9 mouse cellular contexts compared by ENCODE assay signal in genomic region chr17:12724767-12725744, GRCm38 (mm10). TPM values are rescaled to one million over a fixed set of nuclear protein-coding genes. Genes with fewer than 3 reads are reported as not detected.
DNase-seq lines count a peak whose midpoint lies in the region; ATAC-seq and TF ChIP-seq lines count a peak whose summit lies in the region.
"Had no signal": no experiment of that assay in that cellular context is flagged by ENCODE, and none has a peak within 500 bp of the region (broad histone marks: within the 10 kb centered on the region; RNA-seq: fewer than 3 reads in every experiment).

No protein-coding gene starts in this region.

- ATAC-seq in heart, embryonic 13.5 days (ENCODE audit: extremely low read depth, insufficient number of reproducible peaks, low FRiP score, low TSS enrichment), result peak; percentile 21; the same call in 1 of the 2 replicates
- ATAC-seq in activated CD4-positive, CD25-positive, alpha-beta regulatory T cell, adult 4 months, result no peak

- H3K9me3 ChIP-seq in heart, embryonic 13.5 days, result no peaks in the 10 kb centered on the region

- peak overlapping the region; percentile 27 for H3K4me2 ChIP-seq in heart, embryonic 13.5 days

- H3K36me3 ChIP-seq in heart, embryonic 13.5 days, result peaks cover 91% of the 10 kb centered on the region

- peak overlapping the region; percentile 91 for H3K27ac ChIP-seq in heart, embryonic 13.5 days (replicated peaks)
- H3K27ac ChIP-seq: liver, embryonic 14.5 days had no signal

- TF ChIP-seq POLR2A in lung, adult 2 months (IDR thresholded peaks at IDR 0.05; ENCODE audit: borderline replicate concordance, extremely low read depth, low read depth, low read length), result no peak

- no peaks in the 10 kb centered on the region for H3K27me3 ChIP-seq in heart, embryonic 13.5 days (replicated peaks)

- no peak for TF ChIP-seq CTCF in lung, adult 2 months (IDR thresholded peaks at IDR 0.05; ENCODE audit: insufficient read depth, low read length)

- H3K9ac ChIP-seq in heart, embryonic 13.5 days, result peak overlapping the region; percentile 68
- H3K9ac ChIP-seq: liver, embryonic 14.5 days had no signal

- peaks cover 28% of the 10 kb centered on the region for H3K4me1 ChIP-seq in lung, adult 2 months (ENCODE audit: control insufficient read depth, insufficient read depth, low read length)
- H3K4me1 ChIP-seq in heart, embryonic 13.5 days, result peaks cover 95% of the 10 kb centered on the region

- H3K4me3 ChIP-seq in lung, adult 2 months (replicated peaks; ENCODE audit: extremely low read depth, low read depth, low read length), result no peak overlapping the region
- no peak overlapping the region for H3K4me3 ChIP-seq in heart, embryonic 13.5 days

- 17% methylated on average over 6 of the region's 6 CpGs for WGBS in lung, adult 2 months
- WGBS in heart, embryonic 13.5 days, result 32% methylated on average over 6 of the region's 6 CpGs

- peak; percentile 35 to 46 for DNase-seq in lung, adult 18-20 months
- DNase-seq in lung, adult 2 months, result no peak
- peak; percentile 66 for DNase-seq in embryo, embryonic 11.5 days (ENCODE audit: low read depth, low spot score)
- DNase-seq in kidney, postnatal 10 days, result peak; percentile 84
- DNase-seq in lung, postnatal 36 days, result peak; percentile 50
- no peak for DNase-seq in thymus, postnatal 14 days

RNA-seq across cellular contexts. Expression of gene Igf2r, which starts 44.4 kb away (rescaled TPM):
- polyA plus RNA-seq in lung, adult 2 months (2012; rRNA removed), result 26.8 and 27.5 TPM in 2 replicates
- polyA plus RNA-seq in heart, embryonic 13.5 days (2015; fragmentation: Nextera tagmentation; extraction: Ambion mirVana), result 142 and 143 TPM in 2 replicates
- polyA plus RNA-seq in activated CD4-positive, CD25-positive, alpha-beta regulatory T cell, adult 4 months (2017; shearing (Covaris generic)), result 10 to 100 TPM; 23.9 to 33.2 TPM

RNA-seq across cellular contexts. Expression of gene Slc22a1, which starts 49.4 kb away (rescaled TPM):
- 0.43 and 1.7 TPM in 2 replicates for polyA plus RNA-seq in lung, adult 2 months (2012; rRNA removed)
- polyA plus RNA-seq in heart, embryonic 13.5 days (2015; fragmentation: Nextera tagmentation; extraction: Ambion mirVana), result 12.0 and 15.1 TPM in 2 replicates
- polyA plus RNA-seq in activated CD4-positive, CD25-positive, alpha-beta regulatory T cell, adult 4 months (2017; shearing (Covaris generic)), result under 1 TPM in 1 of 2 experiments, not detected in 1; 0.81 TPM

Comparison
In these comparisons a context has a peak if more than half of its experiments do, and no peak if none do; other contexts are left out.
1. DNase-seq: peak in lung, adult 18-20 months (2 of 2), embryo, embryonic 11.5 days (single experiment), kidney, postnatal 10 days (single experiment) and lung, postnatal 36 days (single experiment); none in lung, adult 2 months (single experiment) and thymus, postnatal 14 days (single experiment).